Mouse (Mus musculus) spleen, postnatal 10 days (tissue): ENCODE measurements at regions not wholly inside any gene's neighbourhood (a gene's known extent, or its start where the extent isn't known, plus 50 kb on each side); places are given as distances from the start of the nearest gene placed in this dataset.

Source experiments
- DNase-seq, 2 experiments: peaks; one replicate each; pipeline ENCODE4 v3.0.0; 2021 to 2022; ENCODE audit warnings: low spot score in 2 of 2

DNA sequence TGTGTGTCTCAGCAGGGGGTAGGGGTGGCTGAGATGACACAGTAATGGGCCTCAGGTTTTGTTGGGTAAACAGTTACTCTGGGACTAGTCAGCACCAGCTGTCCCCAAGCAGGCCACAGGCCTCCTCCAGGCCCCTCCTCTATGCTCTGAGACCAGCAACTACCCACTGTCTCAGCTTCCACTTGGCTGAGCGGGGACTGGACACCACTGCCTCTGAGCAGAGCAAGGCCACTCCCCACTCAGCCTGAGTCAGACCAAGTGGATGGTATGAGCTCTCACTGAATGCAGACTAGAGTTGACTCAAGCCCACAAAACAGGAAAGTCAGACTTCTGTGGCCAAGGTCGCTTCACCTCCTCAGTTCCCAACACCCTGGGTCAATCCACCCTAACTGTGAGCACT, 540.5 kb upstream of the Btbd3 start:
- DNase-seq, result no peak

DNA sequence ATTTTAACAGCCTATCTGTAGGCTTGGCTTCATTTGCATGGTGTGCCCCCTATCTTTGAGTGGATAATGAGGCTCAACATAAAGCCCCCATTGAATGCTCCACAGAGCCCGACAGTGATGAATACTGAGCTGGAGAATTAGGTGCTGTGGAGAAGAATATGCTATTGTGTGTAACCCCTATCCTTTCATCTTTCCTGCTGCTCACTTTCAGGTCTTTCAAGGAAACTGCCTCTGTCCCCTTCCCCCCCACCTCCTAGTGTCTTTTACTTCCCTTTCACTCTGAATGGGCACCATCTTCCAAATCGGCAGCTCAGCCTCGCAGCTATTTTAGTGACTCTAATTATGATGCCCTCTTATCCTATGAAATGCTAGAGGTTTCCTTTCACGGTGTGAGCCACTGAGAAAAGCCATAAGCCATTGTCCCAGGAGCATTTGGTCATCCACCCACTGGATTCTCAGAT, 549.8 kb upstream of the Btbd3 start:
- no peak for DNase-seq

DNA sequence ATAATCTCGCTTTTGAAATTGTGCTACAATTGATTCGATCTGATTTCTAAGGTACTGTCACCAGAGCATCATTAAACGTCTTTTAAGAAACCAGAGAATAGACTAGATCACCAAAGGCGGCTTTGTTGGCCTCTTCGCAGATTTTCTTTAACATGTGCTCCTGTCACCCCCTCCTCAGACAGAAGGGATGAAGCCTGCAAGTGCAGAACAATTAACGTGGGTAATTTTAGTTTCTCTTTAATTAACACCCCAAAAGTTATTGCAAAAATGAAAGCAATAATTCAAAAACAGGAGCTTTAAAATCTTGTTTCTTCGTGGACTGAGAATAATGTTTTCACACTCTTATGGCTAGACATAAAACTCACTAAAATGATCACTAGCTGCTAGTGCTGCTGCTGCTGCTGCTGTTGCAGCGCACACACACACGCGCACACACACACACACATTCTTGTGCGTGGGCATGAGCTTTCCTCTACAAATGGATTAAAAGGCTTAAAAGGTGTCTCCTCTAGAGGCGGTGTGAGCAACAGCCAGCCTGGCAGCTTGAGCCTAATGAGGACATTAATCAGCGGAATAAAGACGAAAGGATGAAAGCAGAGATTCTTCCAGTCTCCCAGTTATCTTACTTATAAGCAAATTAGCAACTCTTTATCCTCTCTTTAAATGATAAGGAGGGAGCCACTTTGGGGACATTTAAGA, 550.5 kb upstream of the Btbd3 start:
- no peak for DNase-seq

DNA sequence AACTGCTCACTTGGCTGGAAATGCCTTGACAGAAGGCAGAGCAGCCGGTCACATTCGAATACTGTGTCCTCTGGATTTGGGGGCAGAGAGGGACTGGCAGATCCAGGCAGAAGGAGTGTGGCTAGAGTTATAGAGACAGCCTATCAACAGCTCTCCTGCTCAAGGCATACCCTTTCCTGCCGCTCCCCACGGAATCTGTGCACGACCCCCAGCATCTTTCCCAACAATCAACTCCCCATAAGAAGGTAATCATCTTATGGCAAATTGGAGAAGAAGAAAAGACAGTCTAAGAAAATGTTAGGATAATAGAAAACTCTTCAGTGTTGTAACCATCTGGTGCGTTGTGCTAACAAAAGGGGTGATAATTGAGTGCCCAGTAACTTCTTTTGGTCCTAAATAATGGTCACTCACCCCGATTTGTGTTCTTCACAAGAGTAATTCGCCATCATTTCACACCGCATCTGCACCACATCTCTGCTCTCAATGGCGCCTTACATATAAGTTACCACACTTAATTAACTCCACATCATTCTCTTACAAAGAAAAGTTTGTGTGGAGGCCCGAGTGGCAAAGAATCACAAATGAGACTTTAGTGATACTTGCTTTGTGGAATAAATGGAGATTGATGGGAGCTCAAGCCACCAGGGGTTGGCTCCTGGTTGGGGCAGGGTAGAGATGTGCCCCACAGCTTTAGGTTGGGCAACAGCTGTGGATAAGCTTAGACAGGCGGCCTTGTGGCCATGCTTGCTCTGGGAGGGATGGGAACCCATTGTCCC, 551.2 kb upstream of the Btbd3 start:
- no peak for DNase-seq

DNA sequence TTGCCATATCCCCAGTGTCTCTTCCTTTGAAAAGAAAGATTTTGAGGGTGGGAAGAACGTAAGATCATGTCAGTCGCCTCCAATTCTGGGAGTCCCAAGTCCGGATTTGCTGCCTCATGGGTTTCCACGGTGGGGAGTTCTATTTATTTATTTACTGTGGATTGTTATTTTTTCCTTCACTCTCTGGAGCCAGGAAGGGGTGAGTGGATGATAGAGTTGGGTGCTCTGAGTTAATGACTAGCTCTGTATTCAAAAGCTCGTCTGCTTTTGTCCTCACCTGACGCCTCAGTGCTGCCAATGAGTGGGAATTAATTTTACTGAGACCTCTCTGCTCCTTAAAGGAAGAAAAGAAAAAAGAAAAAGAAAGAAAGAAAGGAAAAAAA, 551.8 kb upstream of the Btbd3 start:
- DNase-seq, result no peak

DNA sequence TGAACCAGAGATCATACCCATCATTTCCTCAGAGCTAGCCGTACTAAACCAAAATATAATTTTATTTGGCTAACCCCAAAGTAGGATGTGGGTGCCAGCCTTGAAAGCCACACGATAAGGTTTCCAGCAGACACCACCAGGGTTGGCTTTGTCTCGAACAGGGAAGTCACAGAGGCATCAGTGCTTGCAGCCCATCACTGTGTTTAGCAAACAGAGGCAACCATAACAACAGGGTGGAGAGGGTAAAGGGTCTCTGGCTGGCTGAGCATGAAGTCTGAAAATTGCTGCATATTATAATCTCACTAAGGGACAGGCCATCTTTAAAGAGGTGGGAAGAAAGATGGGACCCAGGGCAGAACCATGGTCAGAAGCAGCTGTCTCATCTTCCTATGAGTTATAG, 552.3 kb upstream of the Btbd3 start:
- no peak for DNase-seq

DNA sequence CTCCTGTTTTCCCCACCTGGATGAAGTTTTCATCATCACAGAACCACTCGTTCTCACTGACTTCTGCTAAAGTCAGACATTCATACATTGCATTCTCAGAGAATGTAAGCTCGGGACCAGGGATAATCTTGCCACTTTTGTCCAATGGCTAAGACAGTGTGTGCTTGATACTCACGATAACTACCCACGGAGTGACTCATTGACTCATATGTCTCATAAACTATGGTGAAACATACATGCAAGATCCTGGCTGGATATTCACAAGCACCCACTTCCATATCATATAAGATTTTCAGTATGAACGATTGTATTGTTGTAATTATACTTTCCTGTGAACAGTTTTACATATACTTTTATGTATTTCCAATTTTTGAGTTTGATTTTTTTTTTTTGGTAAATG, 560.5 kb upstream of the Btbd3 start:
- DNase-seq, result no peak

DNA sequence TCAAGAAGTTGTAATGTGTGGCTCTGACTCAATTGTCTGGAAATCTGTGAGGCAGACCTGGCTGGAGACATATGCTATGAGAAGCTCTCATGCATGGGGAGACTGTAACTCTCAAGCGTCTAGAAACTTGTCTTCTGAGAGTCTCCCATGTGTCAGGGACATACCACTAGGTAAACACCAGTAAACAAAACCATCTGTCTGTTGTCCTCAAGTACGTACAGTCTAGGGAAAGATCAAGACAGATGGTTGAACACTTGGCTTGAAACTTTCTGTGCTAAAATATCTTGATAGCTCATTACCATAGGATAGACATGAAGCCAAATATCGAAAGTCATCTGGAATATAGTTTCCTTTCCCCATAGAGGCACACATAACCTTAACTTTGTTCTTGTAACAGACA, 562.3 kb upstream of the Btbd3 start:
- DNase-seq, result no peak

DNA sequence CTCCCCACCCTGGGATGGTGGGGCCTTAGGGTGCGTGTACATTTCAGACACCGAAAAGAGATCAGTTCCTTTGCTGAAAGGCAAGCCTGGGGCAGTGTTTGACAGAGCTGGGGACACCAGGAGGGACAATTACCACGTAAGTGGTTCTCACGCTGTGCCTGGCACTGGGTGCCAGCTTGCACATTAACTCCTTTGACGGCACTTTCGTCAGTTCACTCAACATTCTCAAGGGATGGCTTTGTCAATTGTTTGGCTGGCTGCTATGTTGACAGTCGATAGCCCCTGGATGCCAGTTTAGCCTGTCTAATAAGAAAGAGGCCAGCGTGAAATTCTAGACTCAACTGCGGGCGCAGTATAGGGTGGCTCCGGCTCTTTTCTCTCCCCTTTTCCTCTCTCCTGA, 569.2 kb upstream of the Btbd3 start:
- DNase-seq, result no peak

DNA sequence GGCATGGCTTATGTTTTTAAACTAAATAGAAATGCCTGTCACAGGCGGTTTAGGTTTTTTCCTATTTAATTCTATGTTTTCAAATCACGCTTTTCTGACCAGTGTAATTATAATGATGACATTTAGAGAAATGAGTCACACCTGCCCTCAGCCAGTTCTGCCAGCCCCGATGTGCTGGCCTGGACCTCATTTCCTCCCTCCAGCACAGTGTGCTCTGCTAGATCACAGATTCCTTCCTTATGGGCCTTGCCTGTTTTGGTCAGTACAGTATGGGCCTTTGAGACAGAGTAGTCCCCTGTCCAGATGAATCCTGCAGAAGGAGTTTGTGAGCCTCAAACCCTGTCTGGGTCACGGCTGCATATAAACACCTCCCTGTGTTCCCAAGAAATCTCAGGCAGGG, 569.6 kb upstream of the Btbd3 start:
- DNase-seq, result no peak

DNA sequence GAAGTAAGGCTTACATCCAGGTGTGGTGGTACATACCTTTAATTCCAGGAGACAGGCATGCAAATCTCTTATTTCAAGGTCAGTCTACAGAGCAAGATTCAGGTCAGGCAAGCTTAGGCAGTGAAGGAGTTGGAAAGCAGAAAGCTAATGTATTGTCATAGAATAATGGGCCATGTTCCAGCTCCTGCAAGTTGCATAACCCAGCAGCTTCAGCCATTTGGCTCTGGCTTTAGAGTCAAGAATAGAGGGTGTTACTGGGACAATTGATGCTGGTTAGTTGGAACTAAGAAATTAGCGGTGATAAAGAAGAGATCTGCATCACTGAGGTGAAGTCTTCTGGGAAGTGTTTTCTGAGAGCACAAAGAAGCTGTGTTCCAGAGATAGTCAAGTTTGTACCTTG, 565.3 kb upstream of the Jag1 start:
- no peak for DNase-seq

DNA sequence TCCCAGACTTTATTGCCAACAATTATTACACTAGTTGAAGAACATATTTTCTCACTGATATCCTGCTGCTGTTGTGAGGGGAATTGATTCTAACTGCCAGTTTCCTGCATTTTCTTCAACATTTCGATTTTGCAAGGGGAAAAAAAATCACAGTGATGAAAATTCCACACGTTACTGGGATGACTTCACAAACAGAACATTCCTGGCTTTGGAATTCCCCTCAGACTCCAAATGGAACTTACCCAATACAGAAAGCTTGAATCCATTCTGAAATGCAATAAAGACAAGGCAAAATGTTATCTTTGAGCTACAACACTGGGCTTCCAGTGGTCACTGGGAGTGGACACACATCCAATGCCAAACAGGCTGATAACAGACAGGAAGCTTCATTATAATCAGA, 546.7 kb upstream of the Jag1 start:
- DNase-seq, result no peak

DNA sequence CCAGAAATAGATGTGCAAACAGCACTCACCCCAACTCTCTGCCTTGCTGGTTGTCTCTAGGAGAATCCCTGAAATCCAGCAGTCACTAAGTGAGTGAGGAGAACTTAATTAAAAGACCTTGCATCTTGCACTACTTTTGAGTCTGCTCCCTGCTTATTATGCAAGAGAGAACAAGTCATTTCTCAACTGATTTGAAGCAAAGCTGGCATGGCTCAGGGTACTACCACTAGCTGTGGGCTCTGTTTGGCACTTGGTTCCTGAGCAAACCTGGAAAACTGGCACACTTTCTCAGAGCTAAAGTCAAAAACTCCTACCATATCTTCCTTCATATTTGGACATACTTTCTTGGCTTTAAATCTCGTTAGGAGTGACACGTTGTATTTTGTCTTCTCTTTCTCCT, 545.8 kb upstream of the Jag1 start:
- DNase-seq, result no peak

DNA sequence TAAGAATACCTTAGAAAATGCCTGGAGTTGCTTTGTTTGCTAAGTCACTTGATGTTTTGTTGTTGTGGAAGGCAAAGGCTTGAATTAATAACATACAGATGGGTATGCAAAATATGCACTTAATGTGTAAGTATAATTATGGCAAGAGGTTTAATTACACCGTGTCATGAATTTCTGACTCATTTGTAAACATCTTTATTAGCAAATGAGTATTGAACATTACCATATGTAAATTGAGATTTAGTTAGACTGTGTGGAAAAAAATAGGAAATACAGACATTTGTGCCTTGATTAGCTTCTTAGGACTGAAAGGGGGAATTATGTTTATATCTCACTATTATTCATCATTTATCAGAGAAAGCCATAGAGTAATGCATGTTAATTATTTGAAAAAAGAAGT, 544.0 kb upstream of the Jag1 start:
- no peak for DNase-seq

DNA sequence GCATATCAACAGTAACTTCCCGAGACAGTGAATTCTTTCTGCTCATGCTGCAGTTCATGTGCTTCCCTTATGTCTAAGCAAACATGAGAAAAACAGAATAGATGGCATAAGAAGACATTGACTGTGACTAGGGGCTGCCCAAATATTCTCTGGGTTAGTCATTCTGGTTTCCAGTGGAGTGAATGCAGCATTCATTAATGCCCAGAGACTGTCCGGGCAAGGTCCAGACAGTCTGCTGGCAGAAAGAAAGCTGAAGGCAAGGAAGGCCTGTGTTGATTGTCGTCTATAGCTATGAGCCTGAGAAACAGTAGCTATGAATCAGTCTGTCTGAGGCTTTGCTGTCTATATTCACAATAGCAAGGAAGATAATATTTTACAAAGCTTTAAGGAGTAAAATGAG, 537.9 kb upstream of the Jag1 start:
- DNase-seq, result no peak

DNA sequence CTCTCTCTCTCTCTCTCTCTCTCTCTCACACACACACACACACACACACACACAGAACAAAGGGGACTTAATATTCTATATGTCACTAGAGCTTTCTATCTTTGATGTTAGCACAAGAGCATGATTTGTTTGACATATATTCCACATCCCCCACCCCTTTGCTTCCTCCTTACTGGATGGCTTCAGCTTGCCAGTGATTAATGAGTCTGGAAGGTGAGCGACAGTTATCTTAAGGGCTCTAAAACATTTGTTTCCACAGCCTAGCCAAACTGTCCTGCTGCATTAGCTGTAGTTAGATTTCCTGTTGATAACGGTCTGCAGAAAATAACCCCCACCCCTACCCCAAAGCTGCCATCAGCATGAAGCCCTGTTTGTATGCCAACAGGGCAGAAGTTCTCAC, 527.7 kb upstream of the Jag1 start:
- DNase-seq, result no peak

DNA sequence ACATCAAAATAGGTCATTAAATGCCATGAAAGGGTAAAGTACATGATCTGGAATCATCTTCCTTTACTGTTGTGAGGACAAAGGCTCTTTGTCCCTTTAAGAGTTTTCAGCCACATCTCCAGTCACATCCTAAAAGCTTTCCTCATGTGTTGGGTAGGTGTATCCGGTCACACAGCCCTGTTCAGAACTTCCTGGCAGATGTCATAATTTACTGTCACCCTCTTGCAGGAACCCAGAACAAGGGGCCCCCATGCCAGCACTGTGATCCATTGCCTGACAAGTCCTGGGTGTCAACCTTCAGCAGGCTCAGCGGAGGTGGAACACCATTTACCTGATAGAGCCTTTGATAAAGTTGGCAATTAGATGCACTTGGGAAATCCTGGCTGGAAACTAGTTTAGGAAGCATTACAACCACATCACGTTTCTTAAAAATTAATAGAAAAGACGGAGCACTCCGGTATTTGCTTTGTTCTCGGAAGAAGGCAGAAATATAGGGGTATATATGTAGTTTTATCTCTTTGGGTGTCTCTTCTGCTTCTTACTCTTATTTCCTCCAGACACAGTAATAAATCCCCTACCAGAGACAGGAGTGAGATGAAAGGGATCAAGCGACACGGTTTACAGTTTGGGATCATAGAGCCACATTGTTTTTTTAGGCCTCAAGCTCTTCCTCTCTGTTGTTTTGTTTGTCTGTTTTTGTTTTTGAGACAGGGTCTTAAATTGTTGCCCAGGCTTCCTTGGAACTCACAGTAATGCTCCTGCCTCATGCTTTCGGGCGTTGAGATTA, 527.0 kb upstream of the Jag1 start:
- DNase-seq, result no peak

DNA sequence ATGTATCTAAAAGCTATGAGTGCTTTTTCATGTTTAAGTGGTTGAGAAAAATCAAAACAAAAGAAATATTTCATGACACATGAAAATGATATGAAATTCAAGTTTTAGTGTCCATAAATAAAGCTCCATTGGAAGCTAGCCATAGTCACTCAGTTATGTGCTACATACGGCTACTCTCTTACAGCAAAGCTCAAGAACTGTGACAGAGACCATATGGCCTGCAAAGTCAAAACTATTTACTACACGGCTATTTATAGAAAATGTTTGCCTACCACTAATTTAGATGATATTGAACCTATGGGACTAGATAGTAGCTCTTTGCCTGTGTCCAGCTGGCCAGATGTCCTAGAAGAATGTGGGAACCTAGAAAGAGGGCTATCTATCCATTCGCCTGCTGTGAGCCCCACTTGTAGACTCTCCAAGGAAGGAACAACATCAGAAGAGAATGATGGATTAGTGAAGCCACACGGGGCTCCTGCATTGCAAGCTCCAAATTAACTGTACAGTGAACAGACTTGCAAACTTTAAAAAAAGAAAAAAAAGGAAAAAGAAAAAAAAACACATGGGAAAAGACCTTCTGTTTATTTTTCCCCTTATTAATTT, 518.7 kb upstream of the Jag1 start:
- DNase-seq, result no peak

DNA sequence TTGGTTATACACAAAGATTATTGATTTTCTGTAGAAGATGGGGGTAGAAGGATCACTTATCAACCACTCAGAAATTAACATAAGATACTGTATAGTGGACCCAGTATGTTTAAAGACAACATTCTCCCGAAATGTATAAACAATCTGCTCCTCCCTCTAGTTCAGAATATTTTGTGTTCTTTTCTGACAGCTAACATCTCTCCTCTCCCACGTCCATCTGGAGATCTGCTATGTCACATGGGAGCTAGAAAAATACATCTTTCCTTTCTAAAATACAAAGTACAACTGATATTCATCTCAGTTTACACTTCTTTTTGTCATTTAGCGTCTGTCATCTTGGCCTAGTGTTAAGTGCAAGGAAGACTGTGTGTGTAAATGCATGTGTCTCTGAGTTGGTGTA, 500.2 kb upstream of the Jag1 start:
- no peak for DNase-seq

DNA sequence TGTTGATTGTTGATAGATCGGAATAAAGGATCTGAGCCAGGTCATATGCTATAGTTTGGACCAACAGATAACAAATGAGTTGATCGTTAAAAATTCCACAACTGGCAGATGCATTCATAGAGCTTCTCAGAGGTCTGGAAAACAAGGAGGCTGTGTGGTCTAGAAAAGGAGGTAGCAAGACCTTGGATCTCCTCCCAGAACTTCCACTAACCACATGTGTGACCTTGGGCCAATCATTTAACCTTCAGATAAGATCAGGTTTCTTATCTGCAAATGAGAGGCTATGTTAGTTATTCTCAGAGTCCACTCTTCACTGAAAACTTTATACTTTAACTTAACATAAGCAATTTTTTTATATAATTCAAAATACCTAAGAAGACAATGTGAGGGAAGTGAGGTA, 497.3 kb upstream of the Jag1 start:
- no peak for DNase-seq

DNA sequence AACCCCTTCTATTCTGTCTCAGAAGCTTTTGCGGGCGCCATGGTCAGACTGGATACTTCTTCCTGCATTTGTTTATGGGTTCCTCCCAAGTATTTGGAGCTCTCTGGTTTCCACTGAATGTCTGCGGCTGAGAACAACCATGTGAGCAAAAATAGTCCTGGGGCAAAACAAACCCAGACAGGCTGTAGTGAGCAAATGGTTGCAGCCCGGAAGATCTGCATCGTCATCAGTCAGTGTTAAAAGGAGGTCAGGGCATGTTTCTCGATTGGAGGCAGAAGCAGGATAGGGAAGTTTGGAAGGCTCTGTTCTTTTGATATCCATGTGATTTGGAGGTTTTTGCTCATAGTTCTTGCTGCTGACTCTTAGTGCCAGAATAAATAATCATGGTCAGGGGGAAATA, 492.1 kb upstream of the Jag1 start:
- DNase-seq, result no peak

DNA sequence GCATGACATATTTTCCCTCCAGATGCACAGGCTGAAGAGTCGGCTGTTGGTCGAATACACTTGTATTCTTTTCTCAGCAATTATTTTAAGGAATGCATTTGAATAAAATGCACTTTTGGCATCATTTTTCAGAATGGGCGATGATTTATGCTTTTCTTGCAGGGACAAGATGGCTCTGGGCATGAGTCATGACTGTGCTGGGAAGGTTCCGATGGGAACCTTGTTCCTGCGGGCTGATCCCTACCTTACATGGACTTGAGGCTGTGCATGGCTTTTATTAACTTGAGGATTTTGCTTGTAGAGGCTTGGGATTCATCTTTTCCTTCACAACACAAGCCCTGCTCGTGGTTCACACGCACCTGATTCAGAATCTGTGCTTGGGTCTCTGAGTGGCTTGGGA, 481.7 kb upstream of the Jag1 start:
- no peak for DNase-seq
